Mouse (Mus musculus): ENCODE data around the gene Hoxc11. TPM values are rescaled to one million over a fixed set of nuclear protein-coding genes. Genes with fewer than 3 reads are reported as not detected.

Gene Hoxc11
- polyA plus RNA-seq, 1 experiment from 2014 or later: not detected

DNA sequence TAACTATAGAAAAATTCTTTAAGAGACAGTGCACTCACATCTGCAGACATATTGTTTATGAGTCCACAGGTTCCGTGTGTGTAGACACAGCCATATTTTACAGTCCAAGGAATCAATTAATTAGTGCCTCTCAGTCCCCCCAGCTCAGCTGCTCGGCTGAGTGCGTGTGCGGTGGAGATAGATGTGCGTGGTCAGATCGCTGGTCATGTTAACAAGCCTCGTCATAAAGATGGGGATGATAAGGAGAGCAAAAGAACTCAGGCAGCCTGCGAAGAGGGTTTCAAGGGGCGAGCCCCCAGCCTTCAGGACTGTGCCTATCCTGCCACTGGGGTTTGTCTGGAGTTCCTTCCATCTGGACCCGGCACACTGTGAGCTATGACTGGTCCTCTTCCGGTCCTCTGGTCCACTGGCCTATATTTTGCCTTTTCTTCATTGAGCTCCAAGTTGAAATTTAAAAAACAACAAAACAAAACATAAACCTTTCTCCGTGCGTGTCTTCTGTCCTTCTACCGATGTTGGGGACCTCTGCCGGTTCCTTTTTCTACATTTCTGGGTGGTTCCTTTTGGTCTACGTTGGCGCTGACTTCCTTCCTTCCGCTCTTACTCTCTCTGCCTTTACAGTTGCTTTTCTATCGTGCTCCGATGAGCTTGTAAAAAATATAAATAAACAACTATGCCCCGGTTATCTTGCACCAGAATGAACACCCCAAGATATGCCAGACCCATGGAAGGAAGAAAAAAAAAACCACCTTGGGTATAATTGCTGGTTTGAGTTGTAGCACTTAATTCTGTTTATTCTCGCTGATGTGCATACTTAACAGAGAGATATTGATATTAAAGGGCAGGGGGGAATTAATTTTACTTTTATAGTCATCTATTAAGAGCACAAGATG lies 8.8 kb upstream of the Hoxc11 start:
- Histone ChIP-seq H3K9me3 (no peaks in the 10 kb centered on the region), H3K4me1 (peaks cover 10% of the 10 kb centered on the region; the same call in 1 of the 2 replicates), H3K36me3 (no peaks in the 10 kb centered on the region), H3K4me3 (no peak overlapping the region), H3K27me3 (ENCODE audit: insufficient read depth, poor library complexity, severe bottlenecking) (peaks cover 100% of the 10 kb centered on the region), H3K27ac (no peak overlapping the region)
- 10% methylated on average over 22 of the region's 22 CpGs for WGBS
- DNase-seq (ENCODE audit: low spot score): no peak

DNA sequence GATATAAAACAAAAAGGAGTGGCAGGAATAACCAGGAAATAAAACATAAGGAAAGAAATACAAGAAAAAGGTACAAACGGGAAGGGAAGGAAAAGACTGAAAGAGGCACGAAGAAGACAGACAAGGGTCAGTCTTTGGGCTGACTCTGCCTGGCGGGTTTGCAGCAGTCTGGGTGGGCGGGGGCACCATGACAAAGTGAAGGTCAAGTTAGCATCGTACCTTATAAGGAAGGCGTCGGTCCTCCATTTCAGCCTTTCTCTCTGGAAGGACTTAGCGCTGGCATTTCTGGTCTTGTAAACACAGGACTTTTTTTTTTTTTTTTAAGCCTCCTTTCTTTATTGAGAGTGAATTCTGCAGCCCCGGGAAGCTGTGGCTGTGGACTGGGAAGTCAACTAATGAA lies 7.0 kb upstream of the Hoxc11 start:
- Histone ChIP-seq H3K4me1 (peaks cover 10% of the 10 kb centered on the region; the same call in 1 of the 2 replicates), H3K4me3 (no peak overlapping the region), H3K36me3 (no peaks in the 10 kb centered on the region), H3K27ac (no peak overlapping the region), H3K27me3 (ENCODE audit: insufficient read depth, poor library complexity, severe bottlenecking) (peaks cover 100% of the 10 kb centered on the region), H3K9me3 (no peaks in the 10 kb centered on the region)
- WGBS: 0% methylated on average over 9 of the region's 9 CpGs
- no peak for DNase-seq (ENCODE audit: low spot score)

- no peaks in the 10 kb centered on the region for H3K9me3 ChIP-seq
- H3K4me3 ChIP-seq: no peak overlapping the region
- H3K27me3 ChIP-seq (ENCODE audit: insufficient read depth, poor library complexity, severe bottlenecking): peaks cover 100% of the 10 kb centered on the region
- no peaks in the 10 kb centered on the region for H3K4me1 ChIP-seq
- H3K27ac ChIP-seq: no peak overlapping the region
- H3K36me3 ChIP-seq: no peaks in the 10 kb centered on the region
- DNase-seq (ENCODE audit: low spot score): no peak
- 9% methylated on average over 2 of the region's 2 CpGs for WGBS
These were observed 5.4 kb upstream of the Hoxc11 start for GRCm38 (mm10) chr15:102948842-102949241.

GRCm38 (mm10) chr15:102949696-102950095 lies 4.5 kb upstream of the Hoxc11 start:
- Histone ChIP-seq H3K4me1 (peaks cover 1% of the 10 kb centered on the region; the same call in 1 of the 2 replicates), H3K4me3 (no peak overlapping the region), H3K36me3 (no peaks in the 10 kb centered on the region), H3K9me3 (no peaks in the 10 kb centered on the region), H3K27me3 (ENCODE audit: insufficient read depth, poor library complexity, severe bottlenecking) (peaks cover 100% of the 10 kb centered on the region), H3K27ac (no peak overlapping the region)
- no peak for DNase-seq (ENCODE audit: low spot score)
- 2% methylated on average over 20 of the region's 20 CpGs for WGBS

DNA sequence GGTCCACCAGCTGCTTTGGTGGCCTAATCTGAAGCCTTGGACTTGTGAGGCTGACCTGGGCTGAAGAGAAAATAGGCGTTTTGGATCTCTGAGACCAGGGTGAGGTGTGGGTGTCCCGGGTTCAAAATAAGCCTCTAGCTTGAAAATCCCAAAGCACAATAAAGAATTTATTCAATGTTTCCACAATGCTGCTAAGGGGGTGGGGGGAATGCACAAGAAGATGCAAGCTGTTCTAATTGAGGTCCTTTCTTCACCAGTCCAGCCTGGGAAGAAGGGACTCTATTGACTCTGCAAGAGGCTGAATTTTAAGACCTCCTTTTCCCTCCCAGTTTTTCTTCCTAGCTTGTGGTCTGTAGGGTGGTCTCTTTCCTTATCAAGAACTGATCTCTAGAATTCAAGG lies 3.4 kb upstream of the Hoxc11 start:
- H3K4me3 ChIP-seq: no peak overlapping the region
- H3K27ac ChIP-seq: no peak overlapping the region
- no peaks in the 10 kb centered on the region for H3K9me3 ChIP-seq
- no peak for DNase-seq (ENCODE audit: low spot score)
- H3K27me3 ChIP-seq (ENCODE audit: insufficient read depth, poor library complexity, severe bottlenecking): peaks cover 100% of the 10 kb centered on the region
- 15% methylated on average over 2 of the region's 2 CpGs for WGBS
- peaks cover 4% of the 10 kb centered on the region; the same call in 1 of the 2 replicates for H3K4me1 ChIP-seq
- no peaks in the 10 kb centered on the region for H3K36me3 ChIP-seq

GRCm38 (mm10) chr15:102953561-102953960 lies 666 bp upstream of the Hoxc11 start:
- no peaks in the 10 kb centered on the region for H3K9me3 ChIP-seq
- H3K4me1 ChIP-seq: peaks cover 4% of the 10 kb centered on the region; the same call in 1 of the 2 replicates
- peaks cover 100% of the 10 kb centered on the region for H3K27me3 ChIP-seq (ENCODE audit: insufficient read depth, poor library complexity, severe bottlenecking)
- no peak overlapping the region for H3K4me3 ChIP-seq
- H3K27ac ChIP-seq: no peak overlapping the region
- DNase-seq (ENCODE audit: low spot score): no peak
- WGBS: 5% methylated on average over 6 of the region's 6 CpGs
- H3K36me3 ChIP-seq: no peaks in the 10 kb centered on the region

GRCm38 (mm10) chr15:102955007-102955382 lies 768 bp downstream of the Hoxc11 start:
- H3K27me3 ChIP-seq (ENCODE audit: insufficient read depth, poor library complexity, severe bottlenecking): peaks cover 100% of the 10 kb centered on the region
- no peaks in the 10 kb centered on the region for H3K36me3 ChIP-seq
- H3K27ac ChIP-seq: 0 out of 2 replicates have a peak overlapping the region, but pooled peaks have one; percentile 25
- WGBS: under 1% methylated on average over 28 of the region's 28 CpGs
- H3K9me3 ChIP-seq: no peaks in the 10 kb centered on the region
- peak overlapping the region; percentile 3; the same call in 1 of the 2 replicates for H3K4me3 ChIP-seq
- DNase-seq (ENCODE audit: low spot score): no peak
- peaks cover 4% of the 10 kb centered on the region; the same call in 1 of the 2 replicates for H3K4me1 ChIP-seq

DNA sequence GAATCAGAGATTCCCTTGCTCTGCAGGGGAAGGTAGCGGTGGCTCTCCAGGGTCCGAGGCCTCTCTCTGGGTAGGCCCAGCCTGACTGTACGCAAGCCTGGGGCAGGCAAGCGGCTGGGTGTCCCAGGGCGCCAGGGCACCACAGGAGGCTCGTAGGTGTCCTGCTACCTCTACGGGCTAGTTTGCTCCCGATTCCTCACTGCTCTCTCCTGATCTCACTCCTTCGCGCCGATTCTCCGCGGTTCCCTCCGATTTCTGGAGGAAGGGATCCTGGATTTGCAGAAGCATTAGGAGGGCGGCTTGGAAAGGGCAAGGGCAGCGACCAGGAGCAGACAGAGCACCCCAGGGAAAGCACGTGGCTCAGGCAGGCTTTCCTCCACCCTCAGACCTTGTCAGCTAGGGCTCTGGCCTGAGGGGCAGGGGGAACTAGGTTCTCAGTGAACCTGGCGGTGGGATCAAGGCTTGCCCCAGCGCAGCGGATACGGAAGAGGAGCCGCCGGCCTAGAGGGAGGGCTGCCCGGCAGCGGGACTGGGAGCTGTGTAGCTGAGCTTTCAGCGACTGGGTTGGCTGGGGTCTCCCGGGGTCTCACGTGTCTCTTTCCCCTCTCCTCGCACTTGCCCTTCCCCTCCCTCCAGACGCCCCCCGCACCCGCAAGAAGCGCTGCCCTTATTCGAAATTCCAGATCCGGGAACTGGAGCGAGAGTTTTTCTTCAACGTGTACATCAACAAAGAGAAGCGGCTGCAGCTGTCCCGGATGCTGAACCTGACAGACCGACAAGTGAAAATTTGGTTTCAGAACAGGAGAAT lies 1.8 kb downstream of the Hoxc11 start:
- 0 out of 2 replicates have a peak overlapping the region, but pooled peaks have one; percentile 22 for H3K4me3 ChIP-seq
- H3K36me3 ChIP-seq: no peaks in the 10 kb centered on the region
- H3K4me1 ChIP-seq: peaks cover 4% of the 10 kb centered on the region; the same call in 1 of the 2 replicates
- DNase-seq (ENCODE audit: low spot score): no peak
- H3K27me3 ChIP-seq (ENCODE audit: insufficient read depth, poor library complexity, severe bottlenecking): peaks cover 100% of the 10 kb centered on the region
- H3K9me3 ChIP-seq: no peaks in the 10 kb centered on the region
- H3K27ac ChIP-seq: no peak overlapping the region
- WGBS: under 1% methylated on average over 40 of the region's 40 CpGs

DNA sequence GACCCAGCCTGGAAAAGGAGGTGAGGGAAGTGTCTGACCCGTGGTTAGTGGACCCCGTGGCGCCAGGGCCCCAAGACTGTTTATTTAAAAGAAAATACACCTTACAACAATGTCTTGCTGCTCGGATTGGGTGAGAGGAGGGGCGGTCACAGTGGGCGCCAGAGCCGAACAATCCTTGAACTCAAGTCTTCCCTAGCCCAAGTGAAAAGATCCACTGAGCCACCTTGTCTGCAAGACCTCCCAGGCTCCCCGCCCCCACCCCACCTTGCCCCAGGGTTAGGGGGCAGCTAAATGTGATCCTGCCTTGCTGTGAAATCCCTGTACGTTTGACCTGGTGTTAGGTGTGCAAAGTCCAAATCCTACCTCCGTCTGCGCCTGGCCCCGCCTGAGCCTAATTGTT lies 2.7 kb downstream of the Hoxc11 start:
- Histone ChIP-seq H3K36me3 (no peaks in the 10 kb centered on the region), H3K4me1 (peaks cover 4% of the 10 kb centered on the region; the same call in 1 of the 2 replicates), H3K27me3 (ENCODE audit: insufficient read depth, poor library complexity, severe bottlenecking) (peaks cover 100% of the 10 kb centered on the region), H3K27ac (no peak overlapping the region), H3K4me3 (no peak overlapping the region), H3K9me3 (no peaks in the 10 kb centered on the region)
- 1% methylated on average over 12 of the region's 12 CpGs for WGBS
- no peak for DNase-seq (ENCODE audit: low spot score)

- Histone ChIP-seq H3K9me3 (no peaks in the 10 kb centered on the region), H3K36me3 (no peaks in the 10 kb centered on the region), H3K27me3 (ENCODE audit: insufficient read depth, poor library complexity, severe bottlenecking) (peaks cover 100% of the 10 kb centered on the region), H3K4me1 (peaks cover 3% of the 10 kb centered on the region; the same call in 1 of the 2 replicates), H3K27ac (no peak overlapping the region), H3K4me3 (no peak overlapping the region)
- no peak for DNase-seq (ENCODE audit: low spot score)
- 2% methylated on average over 13 of the region's 13 CpGs for WGBS
These were observed 5.5 kb downstream of the Hoxc11 start for GRCm38 (mm10) chr15:102959663-102960191.

GRCm38 (mm10) chr15:102961728-102962127 lies 7.5 kb downstream of the Hoxc11 start:
- WGBS: under 1% methylated on average over 6 of the region's 6 CpGs
- Histone ChIP-seq H3K9me3 (no peaks in the 10 kb centered on the region), H3K36me3 (no peaks in the 10 kb centered on the region), H3K4me3 (no peak overlapping the region), H3K4me1 (no peaks in the 10 kb centered on the region; the same call in 1 of the 2 replicates), H3K27me3 (ENCODE audit: insufficient read depth, poor library complexity, severe bottlenecking) (peaks cover 100% of the 10 kb centered on the region), H3K27ac (no peak overlapping the region)
- DNase-seq (ENCODE audit: low spot score): no peak

DNA sequence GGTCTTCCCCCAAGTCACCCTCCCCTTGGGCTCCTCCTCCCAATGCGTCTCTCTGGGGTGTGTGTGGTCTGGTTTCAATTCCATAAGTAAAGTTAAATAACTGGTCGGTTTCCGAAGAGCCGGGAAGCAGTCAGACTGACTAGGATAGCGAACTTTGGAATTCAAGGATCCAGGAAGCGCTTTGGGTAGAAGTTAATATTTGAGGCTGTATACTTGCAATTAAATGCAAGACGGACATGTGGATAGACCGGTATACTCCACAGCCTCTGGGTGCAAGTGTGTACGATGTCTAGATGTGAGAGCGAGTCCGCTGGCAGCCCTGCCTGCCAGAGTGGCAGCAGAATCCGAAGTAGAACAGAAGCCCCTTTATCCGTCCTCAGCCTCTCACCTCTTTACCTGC lies 8.3 kb downstream of the Hoxc11 start:
- 2% methylated on average over 13 of the region's 13 CpGs for WGBS
- Histone ChIP-seq H3K4me1 (no peaks in the 10 kb centered on the region; the same call in 1 of the 2 replicates), H3K27ac (no peak overlapping the region), H3K4me3 (no peak overlapping the region), H3K9me3 (no peaks in the 10 kb centered on the region), H3K27me3 (ENCODE audit: insufficient read depth, poor library complexity, severe bottlenecking) (peaks cover 100% of the 10 kb centered on the region), H3K36me3 (no peaks in the 10 kb centered on the region)
- DNase-seq (ENCODE audit: low spot score): no peak

All from heart, embryonic 10.5 days (tissue).